ENCODE assay signal across 32 mouse cellular contexts in genomic region chr12:57508938-57509337, GRCm38 (mm10). TPM values are rescaled to one million over a fixed set of nuclear protein-coding genes. Genes with fewer than 3 reads are reported as not detected.
DNase-seq lines count a peak whose midpoint lies in the region; ATAC-seq and TF ChIP-seq lines count a peak whose summit lies in the region.
"Had no signal": no experiment of that assay in that cellular context is flagged by ENCODE, and none has a peak within 500 bp of the region (broad histone marks: within the 10 kb centered on the region; RNA-seq: fewer than 3 reads in every experiment).

No protein-coding gene starts in this region.

- H3K27ac ChIP-seq in forebrain, postnatal 0 days (ENCODE audit: low read depth, low read length), result no peak overlapping the region
- H3K27ac ChIP-seq in forebrain, embryonic 11.5 days (ENCODE audit: low read depth, low read length), result no peak overlapping the region
- H3K27ac ChIP-seq in midbrain, embryonic 11.5 days (ENCODE audit: low read depth, low read length), result no peak overlapping the region
- H3K27ac ChIP-seq in midbrain, embryonic 16.5 days (ENCODE audit: low read length), result no peak overlapping the region
- H3K27ac ChIP-seq: embryonic facial prominence, embryonic 12.5 days; forebrain, embryonic 12.5 days; gastrocnemius, adult 2 months; hindbrain, embryonic 12.5 days; layer of hippocampus, adult 2 months; limb, embryonic 10.5 days; liver, embryonic 13.5 days; midbrain, embryonic 13.5 days; neural tube, embryonic 12.5 days had no signal

- no peaks in the 10 kb centered on the region for H3K9me3 ChIP-seq in forebrain, postnatal 0 days (ENCODE audit: low read length)
- no peaks in the 10 kb centered on the region for H3K9me3 ChIP-seq in forebrain, embryonic 11.5 days (ENCODE audit: control insufficient read depth, low read length)
- no peaks in the 10 kb centered on the region for H3K9me3 ChIP-seq in midbrain, embryonic 11.5 days (ENCODE audit: control insufficient read depth, low read length)
- H3K9me3 ChIP-seq in midbrain, embryonic 16.5 days (replicated peaks; ENCODE audit: control insufficient read depth, low read length, poor library complexity, severe bottlenecking), result no peaks in the 10 kb centered on the region
- H3K9me3 ChIP-seq: embryonic facial prominence, embryonic 12.5 days; forebrain, embryonic 12.5 days; hindbrain, embryonic 12.5 days; limb, embryonic 10.5 days; liver, embryonic 13.5 days; midbrain, embryonic 13.5 days; neural tube, embryonic 12.5 days had no signal

- no peaks in the 10 kb centered on the region for H3K27me3 ChIP-seq in forebrain, postnatal 0 days (ENCODE audit: insufficient read depth, low read length)
- H3K27me3 ChIP-seq in forebrain, embryonic 11.5 days (ENCODE audit: control insufficient read depth, insufficient read depth, low read length), result no peaks in the 10 kb centered on the region
- H3K27me3 ChIP-seq in midbrain, embryonic 11.5 days (ENCODE audit: control insufficient read depth, insufficient read depth, low read length), result no peaks in the 10 kb centered on the region
- H3K27me3 ChIP-seq in midbrain, embryonic 16.5 days (ENCODE audit: control insufficient read depth, insufficient read depth, low read depth, low read length), result no peaks in the 10 kb centered on the region; the same call in 1 of the 2 replicates
- H3K27me3 ChIP-seq: embryonic facial prominence, embryonic 12.5 days; hindbrain, embryonic 12.5 days; liver, embryonic 13.5 days; neural tube, embryonic 12.5 days had no signal

- TF ChIP-seq CTCF in forebrain, postnatal 0 days (IDR thresholded peaks at IDR 0.05; ENCODE audit: low read depth), result no peak

- no peak for DNase-seq in forebrain, postnatal 0 days
- no peak for DNase-seq in forebrain, embryonic 11.5 days (ENCODE audit: low spot score)
- DNase-seq in lung, adult 18-20 months, result peak; percentile 22 to 59
- no peak for DNase-seq in lung, postnatal 36 days
- DNase-seq in midbrain, embryonic 11.5 days (ENCODE audit: low spot score, missing footprints), result peak; percentile 90
- peak; percentile 38 for DNase-seq in yolk sac, embryonic 10.5 days (ENCODE audit: low spot score)
- DNase-seq: adrenal gland, adult 2 months; cerebellum, adult 11-12 months; cerebellum, postnatal 10 days; gastrocnemius, adult 2 months; kidney, adult 9 months; kidney, postnatal 25 days; liver, embryonic 13.5 days; thymus, postnatal 14 days had no signal

- no peak overlapping the region for H3K4me2 ChIP-seq in forebrain, postnatal 0 days (ENCODE audit: low read depth)
- H3K4me2 ChIP-seq in forebrain, embryonic 11.5 days (ENCODE audit: low read depth, low read length, severe bottlenecking), result no peak overlapping the region
- no peak overlapping the region for H3K4me2 ChIP-seq in midbrain, embryonic 11.5 days
- H3K4me2 ChIP-seq in midbrain, embryonic 16.5 days (ENCODE audit: low read length), result no peak overlapping the region
- H3K4me2 ChIP-seq: embryonic facial prominence, embryonic 12.5 days; forebrain, embryonic 12.5 days; hindbrain, embryonic 12.5 days; liver, embryonic 13.5 days; midbrain, embryonic 13.5 days; neural tube, embryonic 12.5 days had no signal

- no peak overlapping the region for H3K9ac ChIP-seq in forebrain, postnatal 0 days
- H3K9ac ChIP-seq in forebrain, embryonic 11.5 days (ENCODE audit: low read length), result no peak overlapping the region
- H3K9ac ChIP-seq in midbrain, embryonic 11.5 days (ENCODE audit: low read length), result no peak overlapping the region
- no peak overlapping the region for H3K9ac ChIP-seq in midbrain, embryonic 16.5 days (ENCODE audit: low read depth, low read length)
- H3K9ac ChIP-seq: embryonic facial prominence, embryonic 12.5 days; forebrain, embryonic 12.5 days; hindbrain, embryonic 12.5 days; liver, embryonic 13.5 days; midbrain, embryonic 13.5 days; neural tube, embryonic 12.5 days had no signal

- WGBS in forebrain, postnatal 0 days, result 21% methylated on average over 11 of the region's 11 CpGs
- WGBS in forebrain, embryonic 11.5 days, result 28% methylated on average over 11 of the region's 11 CpGs
- WGBS in midbrain, embryonic 11.5 days, result 16% methylated on average over 11 of the region's 11 CpGs
- 19% methylated on average over 11 of the region's 11 CpGs for WGBS in midbrain, embryonic 16.5 days

- H3K36me3 ChIP-seq in forebrain, postnatal 0 days (ENCODE audit: insufficient read depth), result no peaks in the 10 kb centered on the region
- no peaks in the 10 kb centered on the region for H3K36me3 ChIP-seq in forebrain, embryonic 11.5 days (ENCODE audit: control insufficient read depth, insufficient read depth, low read length)
- no peaks in the 10 kb centered on the region for H3K36me3 ChIP-seq in midbrain, embryonic 11.5 days (ENCODE audit: control insufficient read depth, insufficient read depth, low read length)
- H3K36me3 ChIP-seq in midbrain, embryonic 16.5 days (ENCODE audit: control insufficient read depth, insufficient read depth, low read length), result no peaks in the 10 kb centered on the region
- H3K36me3 ChIP-seq: embryonic facial prominence, embryonic 12.5 days; forebrain, embryonic 12.5 days; hindbrain, embryonic 12.5 days; limb, embryonic 10.5 days; liver, embryonic 13.5 days; midbrain, embryonic 13.5 days; neural tube, embryonic 12.5 days had no signal

- H3K4me3 ChIP-seq in forebrain, postnatal 0 days (ENCODE audit: low read depth, low read length), result no peak overlapping the region
- H3K4me3 ChIP-seq in forebrain, embryonic 11.5 days (ENCODE audit: low read depth, low read length), result no peak overlapping the region
- H3K4me3 ChIP-seq in midbrain, embryonic 11.5 days (ENCODE audit: low read depth, low read length), result no peak overlapping the region
- no peak overlapping the region for H3K4me3 ChIP-seq in midbrain, embryonic 16.5 days (ENCODE audit: low read depth, low read length)
- H3K4me3 ChIP-seq: embryonic facial prominence, embryonic 12.5 days; forebrain, embryonic 12.5 days; gastrocnemius, adult 2 months; hindbrain, embryonic 12.5 days; layer of hippocampus, adult 2 months; limb, embryonic 10.5 days; liver, embryonic 13.5 days; midbrain, embryonic 13.5 days; neural tube, embryonic 12.5 days had no signal

- peak; percentile 14; the same call in 1 of the 2 replicates for ATAC-seq in forebrain, postnatal 0 days
- no peak for ATAC-seq in forebrain, embryonic 11.5 days (replicated peaks; ENCODE audit: low FRiP score)
- ATAC-seq in midbrain, embryonic 11.5 days (ENCODE audit: low FRiP score), result peak; percentile 50; the same call in 1 of the 2 replicates
- no peak for ATAC-seq in midbrain, embryonic 16.5 days
- ATAC-seq in frontal cortex, adult (ENCODE audit: low TSS enrichment), result no peak
- ATAC-seq: midbrain, embryonic 13.5 days had no signal

- no peaks in the 10 kb centered on the region for H3K4me1 ChIP-seq in forebrain, postnatal 0 days (ENCODE audit: insufficient read depth)
- H3K4me1 ChIP-seq in forebrain, embryonic 11.5 days (replicated peaks; ENCODE audit: control insufficient read depth, insufficient read depth, low read length), result no peaks in the 10 kb centered on the region
- H3K4me1 ChIP-seq in midbrain, embryonic 11.5 days (ENCODE audit: control insufficient read depth, insufficient read depth, low read length), result 0 out of 2 replicates have a peak, but pooled peaks cover 4% of the 10 kb centered on the region
- no peaks in the 10 kb centered on the region for H3K4me1 ChIP-seq in midbrain, embryonic 16.5 days (ENCODE audit: control insufficient read depth, insufficient read depth, low read length)
- H3K4me1 ChIP-seq: embryonic facial prominence, embryonic 12.5 days; hindbrain, embryonic 12.5 days; limb, embryonic 10.5 days; liver, embryonic 13.5 days; midbrain, embryonic 13.5 days; neural tube, embryonic 12.5 days had no signal

RNA-seq across cellular contexts. Expression of gene Foxa1, which starts 37.8 kb away (rescaled TPM):
- total RNA-seq in forebrain, postnatal 0 days (2014; rRNA removed), result 0.08 and 1.2 TPM in 2 replicates
- 0.23 and 0.36 TPM in 2 replicates for polyA plus RNA-seq in forebrain, postnatal 0 days (2015; fragmentation: Nextera tagmentation; extraction: Ambion mirVana)
- 1.7 and 1.9 TPM in 2 replicates for polyA plus RNA-seq in forebrain, embryonic 11.5 days (2014; fragmentation: Nextera tagmentation; extraction: Ambion mirVana)
- 6.8 and 10.5 TPM in 2 replicates for polyA plus RNA-seq in midbrain, embryonic 11.5 days (2014; fragmentation: Nextera tagmentation; extraction: Ambion mirVana)
- 1.1 and 1.8 TPM in 2 replicates for polyA plus RNA-seq in midbrain, embryonic 16.5 days (2015; fragmentation: Nextera tagmentation; extraction: Ambion mirVana)
- total RNA-seq: adrenal gland, adult 2 months; gastrocnemius, adult 2 months; gastrocnemius, postnatal 4 days; heart, postnatal 25 days; layer of hippocampus, adult 2 months; layer of hippocampus, postnatal 25 days had no signal
- polyA plus RNA-seq: cortical plate, adult 2 months; frontal cortex, adult 2 months; limb, embryonic 10.5 days; spleen, adult 2 months had no signal

RNA-seq across cellular contexts. Expression of gene Ttc6, which starts 55.0 kb away (rescaled TPM):
- 1.2 TPM in 2 replicates for total RNA-seq in forebrain, postnatal 0 days (2014; rRNA removed)
- polyA plus RNA-seq in forebrain, postnatal 0 days (2015; fragmentation: Nextera tagmentation; extraction: Ambion mirVana), result 0.34 and 0.74 TPM in 2 replicates
- polyA plus RNA-seq in forebrain, embryonic 11.5 days (2014; fragmentation: Nextera tagmentation; extraction: Ambion mirVana), result 0.44 and 0.57 TPM in 2 replicates
- 2.6 and 2.9 TPM in 2 replicates for polyA plus RNA-seq in midbrain, embryonic 11.5 days (2014; fragmentation: Nextera tagmentation; extraction: Ambion mirVana)
- 1.1 and 1.3 TPM in 2 replicates for polyA plus RNA-seq in midbrain, embryonic 16.5 days (2015; fragmentation: Nextera tagmentation; extraction: Ambion mirVana)
- total RNA-seq: adrenal gland, adult 2 months; adrenal gland, postnatal 4 days; gastrocnemius, adult 2 months; gastrocnemius, postnatal 4 days; heart, adult 8-10 months; megakaryocyte progenitor cell, adult 5-6 weeks had no signal
- polyA plus RNA-seq: adrenal gland, adult 2 months had no signal

Comparison
In these comparisons a context has a peak if more than half of its experiments do, and no peak if none do; other contexts are left out.
1. ATAC-seq: peak in forebrain, postnatal 0 days (single experiment) and midbrain, embryonic 11.5 days (single experiment); none in forebrain, embryonic 11.5 days (single experiment), midbrain, embryonic 16.5 days (single experiment) and frontal cortex, adult (single experiment).
2. DNase-seq: peak in lung, adult 18-20 months (2 of 2), midbrain, embryonic 11.5 days (single experiment) and yolk sac, embryonic 10.5 days (single experiment); none in forebrain, postnatal 0 days (single experiment), forebrain, embryonic 11.5 days (single experiment) and lung, postnatal 36 days (single experiment).